Mouse (Mus musculus) myocyte (in vitro differentiated cells): Measurements from ENCODE around the gene Cdh8. TPM values are rescaled to one million over a fixed set of nuclear protein-coding genes. Genes with fewer than 3 reads are reported as not detected.

Experiments
- H3K27me3 ChIP-seq: one replicate; pipeline ENCODE4 v1.6.1; 2011; ENCODE audit not compliant: control insufficient read depth, insufficient read depth, insufficient read length
- H3K36me3 ChIP-seq: one replicate; pipeline ENCODE4 v1.6.1; 2011; ENCODE audit not compliant: control insufficient read depth, insufficient read depth
- H3K4me2 ChIP-seq: one replicate; pipeline ENCODE4 v1.6.1; 2011; ENCODE audit warnings: low read depth, control low read depth
- H3K4me3 ChIP-seq: one replicate; pipeline ENCODE4 v1.5.1; 2011; ENCODE audit warnings: mild to moderate bottlenecking, control low read depth, moderate library complexity
- H3K79me2 ChIP-seq: one replicate; pipeline ENCODE4 v1.6.1; 2011; ENCODE audit not compliant: control insufficient read depth, insufficient read depth
- H3ac ChIP-seq: one replicate; pipeline ENCODE4 v1.6.1; 2011; ENCODE audit not compliant: control insufficient read depth, insufficient read length
- CEBPB ChIP-seq: IDR thresholded peaks from 2 replicates; pipeline ENCODE4 v1.6.1; 2011; ENCODE audit warnings: mild to moderate bottlenecking, moderate library complexity; ENCODE audit not compliant: poor library complexity, insufficient read depth, severe bottlenecking
- E2F4 ChIP-seq: IDR thresholded peaks from one replicate; pipeline ENCODE4 v1.6.1; 2011; ENCODE audit warnings: mild to moderate bottlenecking, control low read depth, moderate library complexity; ENCODE audit not compliant: insufficient read depth
- MAX ChIP-seq: IDR thresholded peaks from one replicate; pipeline ENCODE4 v1.6.1; 2011; ENCODE audit warnings: low read depth, mild to moderate bottlenecking, control low read depth
- MYOD1 ChIP-seq, 3 experiments: IDR thresholded peaks; one replicate each; pipeline ENCODE4 v1.6.1; 2011; ENCODE audit warnings: control low read depth in 2 of 3, low read depth in 2 of 3, mild to moderate bottlenecking in 2 of 3, moderate library complexity in 1 of 3; ENCODE audit not compliant: insufficient read length in 2 of 3, control insufficient read depth in 1 of 3
- MYOG ChIP-seq, 3 experiments: IDR thresholded peaks; one replicate each; pipeline ENCODE4 v1.6.1; 2011; ENCODE audit warnings: control low read depth in 2 of 3, low read depth in 2 of 3, mild to moderate bottlenecking in 2 of 3; ENCODE audit not compliant: insufficient read length in 2 of 3, control insufficient read depth in 1 of 3, insufficient read depth in 1 of 3
- POLR2A ChIP-seq: IDR thresholded peaks from one replicate; pipeline ENCODE4 v1.6.1; 2011; ENCODE audit warnings: low read depth, mild to moderate bottlenecking, control low read depth, moderate library complexity; ENCODE audit not compliant: insufficient read length
- POLR2AphosphoS2 ChIP-seq: IDR thresholded peaks from one replicate; pipeline ENCODE4 v1.6.1; 2011; ENCODE audit warnings: low read depth, control low read depth; ENCODE audit not compliant: insufficient read length
- REST ChIP-seq: IDR thresholded peaks from one replicate; pipeline ENCODE4 v1.6.1; 2011; ENCODE audit warnings: mild to moderate bottlenecking, control low read depth, moderate library complexity; ENCODE audit not compliant: insufficient read depth, insufficient read length
- SRF ChIP-seq: IDR thresholded peaks from one replicate; pipeline ENCODE4 v1.6.1; 2011; ENCODE audit warnings: low read depth; ENCODE audit not compliant: control insufficient read depth, insufficient read length
- TCF12 ChIP-seq: IDR thresholded peaks from one replicate; pipeline ENCODE4 v1.6.1; 2011; ENCODE audit warnings: mild to moderate bottlenecking, control low read depth; ENCODE audit not compliant: poor library complexity, insufficient read depth, severe bottlenecking
- TCF3 ChIP-seq: IDR thresholded peaks from one replicate; pipeline ENCODE4 v1.6.1; 2011; ENCODE audit warnings: low read depth, control low read depth; ENCODE audit not compliant: insufficient read length
- USF1 ChIP-seq: IDR thresholded peaks from one replicate; pipeline ENCODE4 v1.6.1; 2011; ENCODE audit warnings: low read depth, mild to moderate bottlenecking, control low read depth, moderate library complexity
- polyA plus RNA-seq: library from polyadenylated mRNA; unstranded; fragments of >200 nt; fragmentation: generic; extraction: Trizol; gene quantifications from one replicate; pipeline ENCODE4 v1.2.1, GENCODE M21; 2012; ENCODE audit warnings: missing spikeins

Gene Cdh8
- polyA plus RNA-seq, 1 experiment: not detected

- H3K79me2 ChIP-seq: no peaks in the 10 kb centered on the region
- H3K27me3 ChIP-seq: no peaks in the 10 kb centered on the region
- no peak overlapping the region for H3K4me2 ChIP-seq
- no peak overlapping the region for H3ac ChIP-seq
- H3K4me3 ChIP-seq: no peak overlapping the region
- no peaks in the 10 kb centered on the region for H3K36me3 ChIP-seq
- TF ChIP-seq MYOG (IDR thresholded peaks at IDR 0.05; ENCODE audit: control insufficient read depth in 1 of 3, insufficient read depth in 1 of 3, insufficient read length in 2 of 3, low read depth in 2 of 3): no peak
- TF ChIP-seq POLR2AphosphoS2: no peak
- TF ChIP-seq SRF: no peak
- no peak for TF ChIP-seq TCF12
- no peak for TF ChIP-seq MYOD1 (IDR thresholded peaks at IDR 0.05; ENCODE audit: control insufficient read depth in 1 of 3, insufficient read length in 2 of 3, low read depth in 2 of 3)
- TF ChIP-seq TCF3: no peak
- no peak for TF ChIP-seq MAX
- TF ChIP-seq USF1: no peak
- no peak for TF ChIP-seq REST
- TF ChIP-seq CEBPB: no peak
- no peak for TF ChIP-seq POLR2A
- no peak for TF ChIP-seq E2F4
These were observed 1.2 kb upstream of the Cdh8 start for GRCm38 (mm10) chr8:99417456-99417855.

GRCm38 (mm10) chr8:99415076-99415965 is 950 bp downstream of the Cdh8 start:
- Histone ChIP-seq H3K79me2 (no peaks in the 10 kb centered on the region), H3K36me3 (no peaks in the 10 kb centered on the region), H3K4me3 (no peak overlapping the region), H3ac (no peak overlapping the region), H3K4me2 (no peak overlapping the region), H3K27me3 (no peaks in the 10 kb centered on the region)
- TF ChIP-seq TCF12 (no peak), MYOD1 (IDR thresholded peaks at IDR 0.05; ENCODE audit: control insufficient read depth in 1 of 3, insufficient read length in 2 of 3, low read depth in 2 of 3) (no peak), MYOG (IDR thresholded peaks at IDR 0.05; ENCODE audit: control insufficient read depth in 1 of 3, insufficient read depth in 1 of 3, insufficient read length in 2 of 3, low read depth in 2 of 3) (no peak)

- no peak overlapping the region for H3K4me3 ChIP-seq
- H3K36me3 ChIP-seq: no peaks in the 10 kb centered on the region
- no peak overlapping the region for H3K4me2 ChIP-seq
- H3K27me3 ChIP-seq: no peaks in the 10 kb centered on the region
- H3K79me2 ChIP-seq: no peaks in the 10 kb centered on the region
- H3ac ChIP-seq: no peak overlapping the region
- TF ChIP-seq E2F4 (no peak), TCF12 (no peak), MYOD1 (IDR thresholded peaks at IDR 0.05; ENCODE audit: control insufficient read depth in 1 of 3, insufficient read length in 2 of 3, low read depth in 2 of 3) (no peak), TCF3 (no peak), MYOG (IDR thresholded peaks at IDR 0.05; ENCODE audit: control insufficient read depth in 1 of 3, insufficient read depth in 1 of 3, insufficient read length in 2 of 3, low read depth in 2 of 3) (no peak), USF1 (no peak), SRF (no peak), POLR2A (no peak), REST (no peak), CEBPB (no peak), MAX (no peak), POLR2AphosphoS2 (no peak)
These were observed 1.8 kb downstream of the Cdh8 start for GRCm38 (mm10) chr8:99414483-99414921.

- no peak for TF ChIP-seq SRF
- no peak for TF ChIP-seq E2F4
- TF ChIP-seq CEBPB: no peak
- TF ChIP-seq MYOD1 (IDR thresholded peaks at IDR 0.05; ENCODE audit: control insufficient read depth in 1 of 3, insufficient read length in 2 of 3, low read depth in 2 of 3): no peak
- TF ChIP-seq MAX: no peak
- no peak for TF ChIP-seq POLR2AphosphoS2
- TF ChIP-seq TCF12: no peak
- Histone ChIP-seq H3K4me3 (no peak overlapping the region), H3K27me3 (no peaks in the 10 kb centered on the region), H3K79me2 (no peaks in the 10 kb centered on the region), H3K4me2 (no peak overlapping the region), H3ac (no peak overlapping the region), H3K36me3 (no peaks in the 10 kb centered on the region)
These were observed 2.3 kb downstream of the Cdh8 start for GRCm38 (mm10) chr8:99413877-99414482.

GRCm38 (mm10) chr8:99393908-99394307 is 22.4 kb downstream of the Cdh8 start:
- Histone ChIP-seq H3K4me3 (no peak overlapping the region), H3K4me2 (no peak overlapping the region), H3ac (no peak overlapping the region), H3K27me3 (no peaks in the 10 kb centered on the region), H3K36me3 (no peaks in the 10 kb centered on the region), H3K79me2 (no peaks in the 10 kb centered on the region)
- TF ChIP-seq E2F4 (no peak), USF1 (no peak), REST (no peak), TCF12 (no peak), MYOD1 (IDR thresholded peaks at IDR 0.05; ENCODE audit: control insufficient read depth in 1 of 3, insufficient read length in 2 of 3, low read depth in 2 of 3) (no peak), TCF3 (no peak), POLR2AphosphoS2 (no peak), POLR2A (no peak), MAX (no peak), MYOG (IDR thresholded peaks at IDR 0.05; ENCODE audit: control insufficient read depth in 1 of 3, insufficient read depth in 1 of 3, insufficient read length in 2 of 3, low read depth in 2 of 3) (no peak), SRF (no peak), CEBPB (no peak)
